Mouse (Mus musculus) gastrocnemius, postnatal 4 days (tissue): ENCODE measurements at regions not wholly inside any gene's neighbourhood (a gene's known extent, or its start where the extent isn't known, plus 50 kb on each side); places are given as distances from the start of the nearest gene placed in this dataset.

ENCODE experiments used
- DNase-seq, 2 experiments: peaks; one replicate each; pipeline ENCODE4 v3.0.0; 2021 to 2022; ENCODE audit warnings: low spot score in 2 of 2, mixed read lengths in 2 of 2

DNA sequence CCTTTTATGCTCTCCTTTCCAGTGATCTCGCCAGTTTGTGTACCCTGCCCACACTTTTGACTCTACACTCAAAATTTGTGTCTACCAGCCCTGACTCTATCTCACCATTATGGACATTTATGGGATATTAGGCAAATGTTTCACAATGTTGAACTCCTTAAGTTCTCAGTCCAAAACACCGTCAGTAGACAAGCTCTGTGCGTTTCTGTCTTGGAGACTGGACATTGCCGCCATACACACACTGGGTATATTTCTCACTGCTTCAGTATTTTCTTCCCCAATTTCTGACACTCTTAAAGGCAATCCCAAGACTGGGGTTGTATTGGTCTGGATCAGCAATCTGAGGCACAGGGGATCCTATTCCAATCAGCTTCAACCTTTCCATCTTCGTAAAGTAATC lies 75.6 kb downstream of the Oxgr1 start:
- no peak for DNase-seq

DNA sequence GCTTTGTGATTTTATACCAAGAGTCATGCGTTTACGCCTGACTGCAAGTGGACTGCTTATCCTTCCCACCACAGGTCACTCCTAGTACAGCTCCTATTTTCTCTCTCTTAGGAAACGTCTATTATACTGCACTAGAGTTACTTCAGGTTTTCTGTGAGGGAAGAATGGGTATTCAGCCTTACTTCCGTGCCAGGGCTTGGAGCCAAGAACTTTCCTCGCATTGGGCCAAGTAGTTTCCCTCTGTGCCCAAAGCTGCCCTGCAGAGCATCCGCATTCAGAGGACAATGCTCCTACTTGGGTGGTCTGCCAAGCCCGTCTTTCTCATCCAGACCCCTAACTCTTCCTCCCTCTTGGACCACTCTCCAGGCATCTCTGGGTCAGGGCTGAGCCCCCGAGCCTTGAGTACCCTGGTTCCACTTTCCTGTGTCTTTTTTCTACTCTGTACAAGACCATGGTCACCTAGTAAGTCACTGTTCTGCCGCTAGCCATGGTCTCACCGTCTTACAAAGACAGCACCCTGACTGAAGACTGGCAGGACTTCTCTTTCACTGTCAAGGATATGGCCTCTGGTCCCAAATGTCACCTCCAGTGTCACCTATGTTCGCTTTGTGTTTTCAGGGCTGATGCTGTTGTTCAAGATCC lies 76.3 kb downstream of the Oxgr1 start:
- peak in 1 of 2 experiments; percentile 14 for DNase-seq

- DNase-seq: no peak
Measured at GRCm38 (mm10) chr14:119963741-119964140, 78.5 kb downstream of the Oxgr1 start.

GRCm38 (mm10) chr14:119953861-119954260 lies 88.4 kb downstream of the Oxgr1 start:
- DNase-seq: no peak

- no peak for DNase-seq
Measured at GRCm38 (mm10) chr14:119952877-119953624, 89.2 kb downstream of the Oxgr1 start.
